Mouse (Mus musculus): ENCODE measurements around the gene Csad. TPM values are rescaled to one million over a fixed set of nuclear protein-coding genes. Genes with fewer than 3 reads are reported as not detected.
"Not testable (repeated sequence)": the region's sequence is repeated elsewhere in the genome, so short reads cannot be mapped to it uniquely, and the experiment has no call there.

The Csad gene
- polyA plus RNA-seq, 1 experiment from 2014 or later: 39.4 TPM

DNA sequence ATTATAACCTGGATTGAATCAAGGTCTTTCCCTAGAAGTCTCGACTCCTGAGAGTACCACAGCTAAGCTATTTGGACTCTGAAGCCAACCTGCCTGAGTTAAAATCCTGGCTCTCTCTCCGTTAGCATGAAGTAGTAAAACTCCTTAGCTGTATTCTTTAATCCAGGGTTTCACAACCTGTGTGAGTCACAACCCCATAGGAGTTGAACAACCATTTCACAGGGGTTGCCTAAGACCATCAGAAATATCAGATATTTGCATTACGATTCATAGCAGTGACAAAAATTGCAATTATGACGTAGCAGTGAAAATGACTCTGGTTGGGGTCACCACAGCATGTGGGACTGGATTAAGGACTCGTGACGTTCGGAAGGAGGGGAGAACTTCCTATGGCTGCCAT, 28.2 kb upstream of the Csad start:
- Histone ChIP-seq H3K4me2 (no peak overlapping the region), H3K4me3 (no peak overlapping the region), H3K27me3 (replicated peaks) (peaks cover under 1% of the 10 kb centered on the region; the same call in 1 of the 2 replicates), H3K9me3 (replicated peaks) (no peaks in the 10 kb centered on the region), H3K9ac (no peak overlapping the region), H3K27ac (ENCODE audit: poor library complexity, severe bottlenecking) (no peak overlapping the region), H3K36me3 (peaks cover 7% of the 10 kb centered on the region; the same call in 1 of the 2 replicates), H3K4me1 (replicated peaks) (peaks cover 11% of the 10 kb centered on the region)
- ATAC-seq (ENCODE audit: insufficient number of reproducible peaks, low FRiP score): no peak
- 80% methylated on average over 7 of the region's 7 CpGs for WGBS

DNA sequence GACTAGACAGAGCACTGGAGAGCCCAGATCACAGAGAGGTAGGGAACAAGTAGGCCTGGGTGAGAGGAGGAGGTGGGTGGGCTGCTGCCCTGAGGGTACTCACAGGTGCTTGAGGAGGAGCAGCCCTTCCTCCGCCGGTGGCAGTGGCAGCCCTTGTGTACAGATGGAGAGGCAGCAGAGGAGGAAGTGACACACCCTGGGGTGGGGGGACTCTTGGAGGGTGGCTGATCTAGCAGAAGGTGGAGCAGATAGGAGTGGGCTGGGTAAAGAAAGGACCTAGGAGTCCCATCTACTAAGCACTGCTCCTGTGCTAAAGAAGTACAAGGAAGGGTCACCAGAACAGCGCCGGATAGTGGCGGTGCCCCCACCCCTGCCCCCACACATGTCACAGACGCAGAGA, 27.2 kb upstream of the Csad start, which contains the start of gene Itgb7:
Itgb7 (minus strand) TSS at position 197 of the 400 bp plus-strand sequence.
- H3K9me3 ChIP-seq (replicated peaks): no peaks in the 10 kb centered on the region
- H3K27me3 ChIP-seq (replicated peaks): peaks cover 3% of the 10 kb centered on the region; the same call in 1 of the 2 replicates
- H3K4me3 ChIP-seq: no peak within 1 kb of the TSS
- H3K27ac ChIP-seq (ENCODE audit: poor library complexity, severe bottlenecking): no peak within 1 kb of the TSS
- 37% methylated on average over 6 of the region's 6 CpGs for WGBS
- no peak within 1 kb of the TSS for H3K9ac ChIP-seq
- 0 out of 2 replicates have a peak, but pooled peaks have one; percentile 38 for ATAC-seq (ENCODE audit: insufficient number of reproducible peaks, low FRiP score)
- H3K4me2 ChIP-seq: no peak within 1 kb of the TSS
- peaks cover 7% of the 10 kb centered on the region; the same call in 1 of the 2 replicates for H3K36me3 ChIP-seq
- H3K4me1 ChIP-seq (replicated peaks): peaks cover 11% of the 10 kb centered on the region

- peaks cover 3% of the 10 kb centered on the region; the same call in 1 of the 2 replicates for H3K27me3 ChIP-seq (replicated peaks)
- ATAC-seq (ENCODE audit: insufficient number of reproducible peaks, low FRiP score): no peak
- H3K4me2 ChIP-seq: no peak overlapping the region
- no peak overlapping the region for H3K4me3 ChIP-seq
- no peaks in the 10 kb centered on the region for H3K9me3 ChIP-seq (replicated peaks)
- H3K27ac ChIP-seq (ENCODE audit: poor library complexity, severe bottlenecking): no peak overlapping the region
- H3K4me1 ChIP-seq (replicated peaks): peaks cover 8% of the 10 kb centered on the region
- WGBS: 76% methylated on average over 17 of the region's 17 CpGs
- 0 out of 2 replicates have a peak, but pooled peaks cover 3% of the 10 kb centered on the region for H3K36me3 ChIP-seq
- H3K9ac ChIP-seq: no peak overlapping the region
Observed at GRCm38 (mm10) chr15:102230408-102231321, 26.1 kb upstream of the Csad start.

GRCm38 (mm10) chr15:102225619-102226018, 21.1 kb upstream of the Csad start:
- H3K36me3 ChIP-seq; H3K9ac ChIP-seq; H3K4me1 ChIP-seq (replicated peaks); H3K9me3 ChIP-seq (replicated peaks); H3K4me3 ChIP-seq; H3K4me2 ChIP-seq; H3K27ac ChIP-seq (ENCODE audit: poor library complexity, severe bottlenecking); ATAC-seq (ENCODE audit: insufficient number of reproducible peaks, low FRiP score): not testable (repeated sequence)
- H3K27me3 ChIP-seq (replicated peaks): peaks cover 27% of the 10 kb centered on the region
- WGBS: 55% methylated on average over 6 of the region's 6 CpGs

- Histone ChIP-seq H3K36me3 (no peaks in the 10 kb centered on the region), H3K9me3 (replicated peaks) (no peaks in the 10 kb centered on the region), H3K4me1 (replicated peaks) (peaks cover 10% of the 10 kb centered on the region), H3K27ac (ENCODE audit: poor library complexity, severe bottlenecking) (no peak overlapping the region), H3K4me2 (peak overlapping the region; percentile 85), H3K4me3 (peak overlapping the region; percentile 36), H3K27me3 (replicated peaks) (peaks cover 27% of the 10 kb centered on the region), H3K9ac (peak overlapping the region; percentile 60; the same call in 1 of the 2 replicates)
- 10% methylated on average over 21 of the region's 21 CpGs for WGBS
- ATAC-seq (ENCODE audit: insufficient number of reproducible peaks, low FRiP score): no peak
Observed at GRCm38 (mm10) chr15:102224992-102225617, 20.6 kb upstream of the Csad start.

- Histone ChIP-seq H3K9me3 (replicated peaks) (no peaks in the 10 kb centered on the region), H3K9ac (peak overlapping the region; percentile 60), H3K4me3 (peak overlapping the region; percentile 36), H3K4me1 (replicated peaks) (peaks cover 10% of the 10 kb centered on the region), H3K27ac (ENCODE audit: poor library complexity, severe bottlenecking) (no peak overlapping the region), H3K36me3 (no peaks in the 10 kb centered on the region), H3K27me3 (replicated peaks) (peaks cover 27% of the 10 kb centered on the region), H3K4me2 (peak overlapping the region; percentile 85)
- WGBS: 3% methylated on average over 43 of the region's 43 CpGs
- peak; percentile 78 for ATAC-seq (ENCODE audit: insufficient number of reproducible peaks, low FRiP score)
Observed at GRCm38 (mm10) chr15:102224186-102224991, 19.9 kb upstream of the Csad start.

DNA sequence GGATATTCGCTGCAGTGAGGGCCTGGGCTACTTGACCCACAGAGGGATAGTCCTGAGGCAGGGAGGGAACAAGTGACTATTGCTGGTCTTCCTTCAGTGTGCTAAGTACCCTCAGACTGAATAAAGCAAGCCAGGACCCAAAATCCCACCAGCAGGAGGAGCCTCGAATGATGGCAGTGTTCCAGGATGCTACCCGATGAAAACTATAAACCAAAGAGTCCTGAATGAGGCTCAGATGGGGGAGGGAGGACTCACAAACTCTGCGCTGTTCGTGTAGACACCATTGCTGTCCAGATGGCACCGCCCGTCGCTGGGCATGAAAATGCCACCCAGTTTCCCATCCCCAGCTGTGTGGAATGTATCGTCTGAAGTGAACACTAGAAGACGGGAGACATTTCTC, 17.9 kb upstream of the Csad start:
- Histone ChIP-seq H3K36me3 (0 out of 2 replicates have a peak, but pooled peaks cover under 1% of the 10 kb centered on the region), H3K4me2 (no peak overlapping the region), H3K9me3 (replicated peaks) (no peaks in the 10 kb centered on the region), H3K9ac (no peak overlapping the region), H3K4me1 (replicated peaks) (peaks cover 10% of the 10 kb centered on the region), H3K27me3 (replicated peaks) (peaks cover 24% of the 10 kb centered on the region), H3K27ac (ENCODE audit: poor library complexity, severe bottlenecking) (no peak overlapping the region), H3K4me3 (no peak overlapping the region)
- 53% methylated on average over 10 of the region's 10 CpGs for WGBS
- no peak for ATAC-seq (ENCODE audit: insufficient number of reproducible peaks, low FRiP score)

- Histone ChIP-seq H3K27me3 (replicated peaks) (peaks cover 5% of the 10 kb centered on the region), H3K4me1 (replicated peaks) (peaks cover 14% of the 10 kb centered on the region; the same call in 1 of the 2 replicates), H3K27ac (ENCODE audit: poor library complexity, severe bottlenecking) (no peak overlapping the region), H3K9ac (no peak overlapping the region), H3K4me2 (no peak overlapping the region), H3K36me3 (peaks cover 42% of the 10 kb centered on the region), H3K9me3 (replicated peaks) (no peaks in the 10 kb centered on the region), H3K4me3 (no peak overlapping the region)
- 79% methylated on average over 7 of the region's 7 CpGs for WGBS
- no peak for ATAC-seq (ENCODE audit: insufficient number of reproducible peaks, low FRiP score)
Observed at GRCm38 (mm10) chr15:102217325-102217724, 12.8 kb upstream of the Csad start.

DNA sequence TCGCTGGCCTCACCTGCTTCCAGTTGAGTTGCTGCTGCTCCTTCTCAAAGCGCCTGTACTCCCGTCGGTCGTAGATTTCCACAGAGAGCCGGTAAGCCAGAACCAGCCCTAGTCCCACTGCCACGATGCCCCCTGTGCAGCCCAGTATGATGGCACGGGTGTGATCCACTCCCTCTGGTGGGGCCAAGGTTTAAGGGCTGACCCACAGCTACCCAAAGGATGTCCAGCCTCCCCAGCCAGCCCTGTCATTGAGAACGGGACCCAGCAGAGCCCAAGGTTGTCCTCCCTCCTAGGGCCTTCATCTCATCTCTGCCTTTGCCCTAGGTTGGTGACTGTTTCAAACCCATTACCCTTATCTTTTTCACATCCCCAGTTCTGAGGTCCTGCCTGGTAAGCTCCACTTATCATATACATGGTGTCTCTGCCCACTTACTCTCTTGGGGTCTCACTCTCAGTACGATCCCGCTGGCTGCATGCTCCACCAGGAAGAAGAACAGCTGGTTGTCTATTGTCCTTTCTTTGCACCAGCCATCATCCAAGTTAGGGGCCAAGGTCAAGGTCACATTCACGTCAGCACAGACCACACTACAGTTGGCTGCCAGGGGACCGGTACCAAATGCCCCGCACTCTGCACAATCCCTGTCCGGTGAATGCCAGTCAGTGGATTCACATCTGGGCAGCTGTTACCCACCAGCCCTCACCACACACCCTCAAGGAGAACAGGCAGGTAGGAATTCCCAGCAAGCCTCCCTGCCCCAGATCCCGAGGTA, 12.1 kb upstream of the Csad start:
- Histone ChIP-seq H3K4me3 (no peak overlapping the region), H3K9me3 (replicated peaks) (no peaks in the 10 kb centered on the region), H3K27ac (ENCODE audit: poor library complexity, severe bottlenecking) (no peak overlapping the region), H3K27me3 (replicated peaks) (no peaks in the 10 kb centered on the region), H3K4me1 (replicated peaks) (peaks cover 16% of the 10 kb centered on the region; the same call in 1 of the 2 replicates), H3K36me3 (peaks cover 49% of the 10 kb centered on the region), H3K4me2 (no peak overlapping the region), H3K9ac (0 out of 2 replicates have a peak overlapping the region, but pooled peaks have one; percentile 15)
- no peak for ATAC-seq (ENCODE audit: insufficient number of reproducible peaks, low FRiP score)
- WGBS: 82% methylated on average over 16 of the region's 16 CpGs

DNA sequence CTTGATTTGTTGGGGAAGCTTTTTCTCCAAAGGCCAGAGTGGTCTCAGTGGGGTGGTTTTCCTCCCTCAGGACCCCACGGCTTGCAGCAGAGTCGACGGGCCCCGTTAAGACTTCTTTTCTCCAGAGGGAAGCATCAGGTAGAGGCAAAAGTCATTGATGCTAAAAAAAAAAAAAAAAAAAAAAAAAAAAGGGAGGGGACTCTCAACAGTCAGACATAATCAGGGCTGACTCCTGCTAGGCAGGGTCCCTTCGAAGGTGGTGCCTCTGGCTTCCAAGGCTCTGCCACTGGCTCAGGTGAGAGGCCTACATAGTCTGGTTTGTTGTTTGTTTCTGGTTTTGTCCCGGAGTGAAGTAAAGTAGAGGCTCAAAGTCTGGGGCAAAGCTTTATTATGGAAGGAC, 11.1 kb upstream of the Csad start:
- H3K4me1 ChIP-seq (replicated peaks): peaks cover 18% of the 10 kb centered on the region; the same call in 1 of the 2 replicates
- no peak overlapping the region for H3K4me2 ChIP-seq
- no peaks in the 10 kb centered on the region for H3K9me3 ChIP-seq (replicated peaks)
- no peak overlapping the region for H3K9ac ChIP-seq
- no peak for ATAC-seq (ENCODE audit: insufficient number of reproducible peaks, low FRiP score)
- peaks cover 57% of the 10 kb centered on the region for H3K36me3 ChIP-seq
- WGBS: 81% methylated on average over 6 of the region's 6 CpGs
- no peak overlapping the region for H3K4me3 ChIP-seq
- no peaks in the 10 kb centered on the region for H3K27me3 ChIP-seq (replicated peaks)
- H3K27ac ChIP-seq (ENCODE audit: poor library complexity, severe bottlenecking): no peak overlapping the region

Measured in heart, embryonic 12.5 days (tissue).